Mouse (Mus musculus) heart, postnatal 4 days (tissue): ENCODE measurements around the gene Inafm2. TPM values are rescaled to one million over a fixed set of nuclear protein-coding genes. Genes with fewer than 3 reads are reported as not detected.

Source experiments
- DNase-seq: peaks from one replicate; pipeline ENCODE4 v3.0.0; 2021
- total RNA-seq, 2 experiments: library from RNA; stranded (reverse); gene quantifications; 2 replicates each; pipeline ENCODE4 v1.2.3; 2021

Inafm2 gene
- total RNA-seq, 2 experiments from 2014 or later, result 33.9 to 34.9 TPM

- DNase-seq, result peak; percentile 72
Measured at GRCm38 (mm10) chr2:118759828-118760227, 14.3 kb downstream of the Inafm2 start.

GRCm38 (mm10) chr2:118760311-118761025, 14.9 kb downstream of the Inafm2 start:
- DNase-seq, result no peak

- no peak for DNase-seq
Measured at GRCm38 (mm10) chr2:118761358-118761757, 15.8 kb downstream of the Inafm2 start.

- DNase-seq, result peak; percentile 92
Measured at GRCm38 (mm10) chr2:118761906-118762783, 16.6 kb downstream of the Inafm2 start, which contains the start of gene Ccdc9b. Ccdc9b (minus strand) TSS chr2:118762661.

GRCm38 (mm10) chr2:118762784-118763148, 17.2 kb downstream of the Inafm2 start:
- DNase-seq, result no peak

- DNase-seq, result peak; percentile 33
Measured at GRCm38 (mm10) chr2:118763469-118763868, 17.9 kb downstream of the Inafm2 start.

GRCm38 (mm10) chr2:118764094-118764831, 18.7 kb downstream of the Inafm2 start:
- peak; percentile 53 for DNase-seq

- DNase-seq, result no peak
Measured at GRCm38 (mm10) chr2:118764875-118765274, 19.3 kb downstream of the Inafm2 start.

GRCm38 (mm10) chr2:118766041-118767033, 20.8 kb downstream of the Inafm2 start:
- DNase-seq, result no peak

- DNase-seq, result no peak
Measured at GRCm38 (mm10) chr2:118772158-118772874, 26.8 kb downstream of the Inafm2 start, which contains the start of gene Phgr1. Phgr1 (plus strand) TSS chr2:118772769.

GRCm38 (mm10) chr2:118774536-118774935, 29.0 kb downstream of the Inafm2 start:
- DNase-seq, result no peak

GRCm38 (mm10) chr2:118775396-118775795, 29.8 kb downstream of the Inafm2 start:
- no peak for DNase-seq

- DNase-seq, result no peak
Measured at GRCm38 (mm10) chr2:118775846-118776245, 30.3 kb downstream of the Inafm2 start.

GRCm38 (mm10) chr2:118776295-118776694, 30.7 kb downstream of the Inafm2 start:
- no peak for DNase-seq

- DNase-seq, result no peak
Measured at GRCm38 (mm10) chr2:118778418-118778817, 32.9 kb downstream of the Inafm2 start.

GRCm38 (mm10) chr2:118779065-118779464, 33.5 kb downstream of the Inafm2 start:
- DNase-seq, result no peak

- DNase-seq, result peak; percentile 96
Measured at GRCm38 (mm10) chr2:118779504-118780480, 34.2 kb downstream of the Inafm2 start, which contains the start of gene Disp2. Disp2 (plus strand) TSS chr2:118779719.

- no peak for DNase-seq
Measured at GRCm38 (mm10) chr2:118781115-118781514, 35.6 kb downstream of the Inafm2 start.

GRCm38 (mm10) chr2:118782303-118782702, 36.7 kb downstream of the Inafm2 start:
- no peak for DNase-seq
